Mouse (Mus musculus) fibroblast of lung, adult 2 months (primary cell): Measurements from ENCODE around the gene Nbr1.
"Not testable (repeated sequence)": the region's sequence is repeated elsewhere in the genome, so short reads cannot be mapped to it uniquely, and the experiment has no call there.

ENCODE experiments used
- DNase-seq: peaks from one replicate; pipeline ENCODE4 v3.0.0-alpha.2; 2011; ENCODE audit warnings: low read depth

Nbr1 gene

DNA sequence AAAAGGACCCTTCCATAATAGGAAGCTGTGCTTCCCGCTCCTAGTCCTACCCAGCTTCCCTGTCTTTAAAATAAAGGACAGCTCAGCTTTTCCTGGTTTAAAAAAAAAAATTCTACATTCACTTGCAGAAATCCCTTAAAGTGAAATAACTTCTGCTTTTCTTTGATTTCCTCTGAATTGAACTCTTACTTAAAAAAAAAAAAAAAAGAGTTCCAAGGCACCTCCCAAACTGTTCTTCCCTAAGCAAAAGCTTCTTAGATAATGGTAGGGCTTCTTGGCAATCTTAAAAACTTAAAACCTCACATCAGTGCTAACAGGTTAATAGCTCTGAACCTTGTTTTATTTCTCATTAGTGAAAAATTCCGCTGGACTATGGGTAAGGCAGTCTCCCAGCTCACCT, 31.3 kb downstream of the Nbr1 start:
- no peak for DNase-seq

DNA sequence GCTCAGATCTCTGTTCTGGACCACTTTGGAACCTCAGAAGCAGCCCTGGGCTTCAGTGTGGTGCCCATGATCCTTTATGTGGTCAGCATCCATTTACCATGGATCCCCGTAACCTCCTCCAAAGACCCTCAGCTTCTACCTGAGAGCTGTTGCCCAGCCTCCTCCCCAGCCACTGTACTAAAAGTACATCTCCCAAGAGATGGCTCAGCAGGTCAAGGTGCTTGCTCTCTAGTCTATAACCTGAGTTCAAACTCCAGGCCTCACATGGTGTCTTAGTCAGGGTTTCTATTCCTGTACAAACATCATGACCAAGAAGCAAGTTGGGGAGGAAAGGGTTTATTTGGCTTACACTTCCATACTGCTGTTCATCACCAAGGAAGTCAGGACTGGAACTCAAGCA, 33.1 kb downstream of the Nbr1 start:
- DNase-seq: not testable (repeated sequence)

- no peak for DNase-seq
These were observed 33.9 kb downstream of the Nbr1 start for GRCm38 (mm10) chr11:101585805-101586204.

DNA sequence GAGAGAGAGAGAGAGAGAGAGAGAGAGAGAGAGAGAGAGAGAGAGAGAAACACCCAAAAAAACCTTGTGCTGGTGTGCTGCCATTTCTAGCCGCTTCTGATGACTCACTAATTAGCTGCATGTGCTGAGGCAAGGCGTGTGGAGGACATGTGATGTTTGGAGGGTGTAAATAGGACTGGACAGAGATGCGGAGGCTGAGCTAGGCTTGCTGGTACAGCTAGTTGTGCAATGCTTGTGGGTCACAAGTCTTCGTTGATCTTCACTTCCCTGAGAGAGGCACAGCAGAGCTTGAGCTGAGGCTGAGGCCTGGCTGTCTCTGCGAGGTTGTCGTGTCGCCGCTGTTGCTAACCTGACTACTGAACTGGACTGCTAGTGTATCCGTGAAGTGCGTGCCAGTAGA, 35.7 kb downstream of the Nbr1 start:
- DNase-seq: peak; percentile 69

DNA sequence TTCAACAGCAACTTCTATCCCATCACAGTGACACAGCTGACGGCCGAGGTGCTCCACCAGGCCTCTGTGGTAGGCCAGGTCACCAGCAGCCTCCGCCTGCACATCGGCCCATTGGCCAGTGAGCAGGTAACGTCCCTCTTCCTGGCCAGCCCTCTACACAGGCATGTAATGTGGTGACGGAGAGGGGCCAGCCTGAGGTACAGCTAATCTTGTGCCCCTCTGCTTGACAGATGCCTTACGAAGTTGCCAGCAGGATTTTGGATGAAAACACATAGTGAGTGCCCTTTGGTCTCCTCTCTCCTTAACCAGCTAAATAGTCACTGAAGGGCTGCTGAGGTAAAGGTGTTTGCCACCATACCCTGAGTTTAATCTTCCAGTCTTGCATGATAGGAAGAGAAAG, 36.9 kb downstream of the Nbr1 start:
- no peak for DNase-seq

DNA sequence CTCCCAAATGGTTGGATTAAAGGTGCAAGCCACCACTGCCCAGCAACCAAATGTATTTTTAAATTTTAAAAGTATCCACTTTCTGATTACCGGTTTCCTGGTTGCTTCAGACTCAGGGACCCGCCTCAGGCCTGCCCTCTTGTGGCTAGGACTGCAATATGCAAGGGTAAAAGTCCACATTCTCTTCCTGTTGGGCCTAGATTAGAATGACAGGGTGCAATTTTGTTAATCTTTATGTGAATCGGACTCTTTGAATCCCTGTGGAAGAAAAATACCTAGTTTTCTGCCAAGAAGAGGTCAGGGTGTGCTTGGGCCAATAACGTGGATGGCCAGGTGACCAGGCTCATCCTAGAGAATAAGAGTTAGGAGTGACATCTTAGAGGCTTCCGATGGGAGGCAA, 37.5 kb downstream of the Nbr1 start:
- DNase-seq: no peak

- no peak for DNase-seq
These were observed 38.2 kb downstream of the Nbr1 start for GRCm38 (mm10) chr11:101589989-101590624.

DNA sequence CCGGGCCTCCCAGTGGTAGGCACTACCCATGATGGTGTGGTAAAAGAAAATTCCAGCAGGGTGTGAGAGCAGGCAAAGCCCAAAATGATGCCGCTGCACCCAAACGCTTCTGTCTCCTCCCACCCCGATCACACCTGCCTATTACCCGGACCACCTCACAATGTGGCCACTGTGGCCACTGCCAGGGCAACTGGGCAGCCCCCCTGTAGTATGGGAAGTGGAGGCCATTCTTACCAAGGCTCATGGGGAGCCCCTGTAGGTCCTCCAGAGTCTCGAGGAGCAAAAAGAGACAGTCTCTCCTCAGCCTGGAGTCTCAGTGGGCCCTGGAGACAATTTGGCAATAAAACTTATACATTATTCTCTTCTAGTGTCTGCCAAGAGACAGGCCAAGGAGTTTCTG, 47.2 kb downstream of the Nbr1 start, which contains the start of gene Gm11634:
Gene Gm11634, minus strand, starts transcription at position 101 of the 400 bp plus-strand sequence.
- DNase-seq: no peak

GRCm38 (mm10) chr11:101602491-101602890, 50.5 kb downstream of the Nbr1 start:
- DNase-seq: no peak

DNA sequence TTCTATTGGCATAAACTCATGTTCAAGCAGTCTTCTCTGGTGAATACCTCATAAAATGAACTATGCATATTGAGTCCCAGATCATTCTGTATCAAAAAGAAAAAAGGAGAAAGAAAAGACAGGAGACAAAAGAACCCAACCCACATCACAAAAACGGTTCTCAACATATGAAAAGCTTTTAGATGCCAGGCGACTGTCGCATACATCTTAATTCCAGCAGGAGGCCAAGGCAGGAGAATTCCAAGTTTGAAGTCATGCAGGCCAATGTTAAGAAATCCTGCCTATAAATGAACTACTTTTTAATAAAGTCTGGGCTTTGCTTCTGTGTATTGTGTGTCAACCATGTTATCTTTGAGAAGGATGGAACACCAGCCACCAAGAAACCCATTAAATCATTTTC, 52.2 kb downstream of the Nbr1 start:
- no peak for DNase-seq

DNA sequence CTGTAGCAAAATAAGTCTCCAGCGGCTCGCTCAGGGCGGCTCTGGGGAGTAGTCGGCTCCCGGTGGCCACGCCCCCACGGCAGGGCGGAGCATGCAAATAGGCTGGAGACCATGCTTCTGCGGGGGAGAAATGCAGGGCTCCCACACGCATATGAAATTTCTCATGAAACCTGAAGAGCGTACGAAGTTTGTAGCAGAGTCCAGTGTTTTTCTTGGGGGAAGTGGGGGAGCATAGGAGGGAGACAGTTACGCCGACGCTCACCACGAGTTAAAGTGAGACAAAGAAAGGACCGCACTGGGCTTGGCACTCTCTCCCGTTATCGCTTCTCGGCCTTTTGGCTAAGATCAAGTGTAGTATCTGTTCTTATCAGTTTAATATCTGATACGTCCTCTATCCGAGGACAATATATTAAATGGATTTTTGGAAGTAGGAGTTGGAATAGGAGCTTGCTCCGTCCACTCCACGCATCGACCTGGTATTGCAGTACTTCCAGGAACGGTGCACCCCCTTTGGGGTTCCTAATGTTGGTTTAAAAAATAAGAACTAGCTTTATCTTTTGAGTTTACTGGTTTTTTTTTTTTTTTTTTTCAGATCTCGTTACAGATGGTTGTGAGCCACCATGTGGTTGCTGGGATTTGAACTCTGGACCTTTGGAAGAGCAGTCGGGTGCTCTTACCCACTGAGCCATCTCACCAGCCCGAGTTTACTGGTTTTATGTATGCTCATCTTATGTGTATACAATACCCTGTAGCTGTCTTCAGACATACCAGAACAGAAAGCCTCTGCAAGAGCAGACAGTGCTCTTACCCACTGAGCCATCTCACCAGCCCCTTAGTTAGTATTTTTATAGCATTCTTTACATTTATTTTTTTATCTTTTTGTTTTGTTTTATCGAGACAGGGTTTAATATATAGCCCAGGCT, 52.8 kb downstream of the Nbr1 start:
- DNase-seq: not testable (repeated sequence)

DNA sequence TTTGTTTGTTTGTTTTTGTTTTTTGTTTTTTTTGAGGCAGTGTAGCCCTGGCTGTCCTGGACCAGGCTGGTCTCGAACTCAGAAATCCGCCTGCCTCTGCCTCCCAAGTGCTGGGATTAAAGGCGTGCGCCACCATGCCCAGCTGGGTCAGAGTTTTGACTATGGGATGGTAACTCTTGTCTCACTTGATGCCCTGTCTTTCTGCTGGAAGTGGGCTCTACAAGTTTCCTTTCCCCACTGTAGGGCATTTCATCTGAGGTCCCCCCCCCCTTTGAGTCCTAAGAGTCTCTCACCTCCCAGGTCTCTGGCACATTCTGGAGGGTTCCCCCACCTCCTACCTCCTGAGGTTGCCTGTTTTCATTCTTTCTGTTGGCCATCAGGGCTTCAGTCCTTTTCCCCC, 55.2 kb downstream of the Nbr1 start:
- not testable (repeated sequence) for DNase-seq

DNA sequence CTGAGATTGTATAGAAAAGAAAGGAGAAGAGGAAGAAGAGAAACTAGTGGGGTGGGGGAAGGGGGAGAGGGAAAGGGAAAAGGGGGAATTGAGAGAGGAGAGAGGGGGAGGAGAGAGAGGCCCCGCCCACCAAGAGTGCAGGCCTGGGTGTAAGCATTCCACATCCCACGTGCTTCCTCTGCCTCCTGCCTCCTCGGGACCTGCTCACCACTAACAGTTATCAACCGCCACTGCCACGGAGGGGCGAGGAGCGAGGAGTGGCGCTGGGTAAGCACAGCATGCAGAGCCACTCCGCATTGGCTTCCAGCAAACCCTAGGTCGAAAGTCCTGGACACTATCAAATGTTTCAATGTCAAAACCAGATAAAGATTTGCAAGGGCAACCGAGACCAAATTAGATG, 58.5 kb downstream of the Nbr1 start:
- no peak for DNase-seq

DNA sequence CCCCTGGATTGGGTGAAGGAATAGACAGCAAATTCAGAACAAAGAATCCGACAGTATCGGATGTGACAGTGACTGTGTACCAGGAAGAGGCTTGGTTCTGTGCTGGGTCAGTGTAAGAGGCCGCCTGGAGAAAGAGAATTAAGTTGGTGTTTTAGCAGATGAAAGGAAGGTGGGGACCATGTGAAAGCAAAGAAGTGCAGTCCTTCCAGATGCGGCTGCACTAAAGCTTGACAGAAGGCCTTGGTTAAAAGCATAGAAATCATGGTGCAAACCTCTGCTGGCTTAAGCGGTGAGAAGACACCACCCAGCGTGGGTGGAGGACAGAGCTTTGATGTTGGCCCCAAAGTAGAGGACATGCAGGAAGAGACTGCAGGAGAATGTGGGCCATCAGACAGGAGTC, 61.6 kb downstream of the Nbr1 start:
- no peak for DNase-seq

- no peak for DNase-seq
These were observed 62.2 kb downstream of the Nbr1 start for GRCm38 (mm10) chr11:101614116-101614515.

GRCm38 (mm10) chr11:101615380-101615779, 63.4 kb downstream of the Nbr1 start:
- DNase-seq: no peak

- DNase-seq: no peak
These were observed 64.2 kb downstream of the Nbr1 start for GRCm38 (mm10) chr11:101616104-101616503.

GRCm38 (mm10) chr11:101616948-101617767, 65.2 kb downstream of the Nbr1 start:
- DNase-seq: no peak

- no peak for DNase-seq
These were observed 65.9 kb downstream of the Nbr1 start for GRCm38 (mm10) chr11:101617849-101618248.

DNA sequence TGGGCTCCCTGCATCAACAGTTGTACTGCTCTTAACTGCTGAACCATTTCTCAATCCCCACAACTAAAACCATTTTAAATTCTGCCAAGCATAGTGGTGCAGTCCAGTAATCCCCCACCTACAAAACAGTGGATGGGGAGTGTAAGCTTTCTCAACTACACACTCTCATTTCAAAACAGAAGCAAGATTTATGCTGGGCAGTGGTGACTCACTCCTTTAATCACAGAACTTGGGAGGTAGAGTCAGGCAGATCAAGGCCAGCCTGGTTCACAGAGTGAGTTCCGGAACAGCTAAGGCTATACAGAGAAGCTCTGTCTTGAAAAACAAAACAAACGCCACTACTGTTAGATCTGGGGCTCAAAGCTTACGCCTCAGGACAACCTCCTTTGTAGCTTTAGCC, 66.6 kb downstream of the Nbr1 start:
- no peak for DNase-seq

GRCm38 (mm10) chr11:101620022-101620655, 68.2 kb downstream of the Nbr1 start:
- DNase-seq: not testable (repeated sequence)

DNA sequence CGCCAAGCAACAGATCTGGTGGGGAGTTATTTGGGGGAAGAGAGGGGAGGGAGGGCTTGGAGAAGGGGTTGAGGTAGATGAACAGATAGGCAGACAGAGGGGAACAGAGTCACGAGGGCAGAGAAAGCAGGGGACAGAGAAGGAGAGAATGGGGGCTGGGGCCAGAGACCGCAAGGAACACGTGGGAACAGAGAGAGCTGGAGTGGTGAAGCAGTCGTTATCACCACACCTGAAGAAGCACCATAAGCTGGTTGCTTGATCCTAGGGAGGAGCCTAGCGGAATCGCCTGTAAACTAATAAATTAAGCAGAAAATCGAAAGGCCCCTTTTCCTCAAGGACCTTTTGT, 74.7 kb downstream of the Nbr1 start:
- DNase-seq: no peak
